Mouse (Mus musculus) kidney, embryonic 14.5 days (tissue): ENCODE measurements around the gene Nfkbiz. TPM values are rescaled to one million over a fixed set of nuclear protein-coding genes. Genes with fewer than 3 reads are reported as not detected.

ENCODE experiments used
- ATAC-seq: fragments of 200-750 bp; cut with Nextera tagmentation; 2 replicates; pipeline ENCODE4 v1.8.0; 2017; ENCODE audit warnings: moderate number of reproducible peaks, mild to moderate bottlenecking, moderate TSS enrichment, moderate library complexity; ENCODE audit not compliant: low FRiP score, low TSS enrichment
- H3K27ac ChIP-seq: fragments of 300-500 bp; sonication (generic); 2 replicates; pipeline ENCODE4 v1.5.1; 2014; ENCODE audit warnings: low read depth, mild to moderate bottlenecking, low read length, moderate library complexity, mixed read lengths
- H3K27me3 ChIP-seq: fragments of 300-500 bp; sonication (generic); 2 replicates; pipeline ENCODE4 v1.6.1; 2014; ENCODE audit warnings: mild to moderate bottlenecking, low read length; ENCODE audit not compliant: control insufficient read depth, insufficient read depth
- H3K36me3 ChIP-seq: fragments of 300-500 bp; sonication (generic); 2 replicates; pipeline ENCODE4 v1.6.1; 2014; ENCODE audit warnings: low read length, mixed read lengths; ENCODE audit not compliant: control insufficient read depth, insufficient read depth
- H3K4me1 ChIP-seq: fragments of 300-500 bp; sonication (generic); 2 replicates; pipeline ENCODE4 v1.6.1; 2014; ENCODE audit warnings: low read length, mixed read lengths; ENCODE audit not compliant: control insufficient read depth, insufficient read depth
- H3K4me2 ChIP-seq: fragments of 300-500 bp; sonication (generic); replicated peaks from 2 replicates; pipeline ENCODE4 v1.6.1; 2014; ENCODE audit warnings: low read depth, mild to moderate bottlenecking, low read length
- H3K4me3 ChIP-seq: fragments of 300-500 bp; sonication (generic); 2 replicates; pipeline ENCODE4 v1.5.1; 2014; ENCODE audit warnings: mild to moderate bottlenecking, low read length
- H3K9ac ChIP-seq: fragments of 300-500 bp; sonication (generic); 2 replicates; pipeline ENCODE4 v1.6.1; 2014; ENCODE audit warnings: low read depth, mild to moderate bottlenecking, low read length, moderate library complexity
- H3K9me3 ChIP-seq: fragments of 300-500 bp; sonication (generic); 2 replicates; pipeline ENCODE4 v1.6.1; 2016; ENCODE audit warnings: low read length; ENCODE audit not compliant: control insufficient read depth
- WGBS: fragments of 180-500 bp; shearing (Covaris S2); extraction: QIAGEN DNeasy Blood & Tissue Kit; methylation state at CpG from one replicate; pipeline ENCODE4 v1.1.7; 2014; 5-methylcytosine and 5-hydroxymethylcytosine counted together
- polyA plus RNA-seq: library from polyadenylated mRNA; unstranded; fragments of >200 nt; fragmentation: Nextera tagmentation; extraction: Ambion mirVana; gene quantifications from 2 replicates; pipeline ENCODE4 v1.2.1, GENCODE M21; 2014

Gene Nfkbiz
- polyA plus RNA-seq, 1 experiment from 2014 or later: 4.4 TPM

GRCm38 (mm10) chr16:55798845-55799244 lies 39.9 kb downstream of the Nfkbiz start:
- Histone ChIP-seq H3K27me3 (no peaks in the 10 kb centered on the region), H3K4me1 (no peaks in the 10 kb centered on the region), H3K9me3 (no peaks in the 10 kb centered on the region), H3K27ac (no peak overlapping the region), H3K4me3 (no peak overlapping the region), H3K36me3 (no peaks in the 10 kb centered on the region), H3K4me2 (no peak overlapping the region), H3K9ac (no peak overlapping the region)
- 84% methylated on average over 7 of the region's 7 CpGs for WGBS
- no peak for ATAC-seq

DNA sequence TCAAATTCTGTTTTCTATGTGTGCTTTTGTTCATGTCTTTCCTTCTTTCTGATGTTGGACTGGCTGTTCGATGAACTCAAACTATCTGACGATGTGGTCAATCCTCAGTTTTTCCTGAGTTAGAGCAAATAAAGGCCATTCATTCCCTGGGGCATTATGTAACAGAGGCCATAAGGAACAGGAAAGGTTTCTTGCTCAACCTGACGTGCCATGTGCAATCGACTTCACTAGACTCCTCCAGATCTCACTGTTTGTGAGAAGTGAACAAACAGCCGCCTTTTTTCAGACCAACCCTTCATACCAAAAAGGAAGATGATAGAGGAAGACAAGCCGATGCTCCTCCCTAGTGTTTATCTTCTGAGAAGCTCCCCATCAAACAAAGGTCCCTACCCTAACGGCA lies 48.4 kb downstream of the Nfkbiz start:
- Histone ChIP-seq H3K4me1 (no peaks in the 10 kb centered on the region), H3K27ac (no peak overlapping the region), H3K4me2 (no peak overlapping the region), H3K9me3 (no peaks in the 10 kb centered on the region), H3K36me3 (no peaks in the 10 kb centered on the region), H3K27me3 (no peaks in the 10 kb centered on the region), H3K4me3 (no peak overlapping the region), H3K9ac (no peak overlapping the region)
- no peak for ATAC-seq
- 86% methylated on average over 7 of the region's 7 CpGs for WGBS

GRCm38 (mm10) chr16:55789291-55789690 lies 49.4 kb downstream of the Nfkbiz start:
- 0% methylated on average over 1 of the region's 1 CpGs for WGBS
- Histone ChIP-seq H3K27ac (no peak overlapping the region), H3K9ac (no peak overlapping the region), H3K9me3 (no peaks in the 10 kb centered on the region), H3K36me3 (no peaks in the 10 kb centered on the region), H3K4me2 (no peak overlapping the region), H3K27me3 (no peaks in the 10 kb centered on the region), H3K4me3 (no peak overlapping the region), H3K4me1 (no peaks in the 10 kb centered on the region)
- peak; percentile 89 for ATAC-seq

DNA sequence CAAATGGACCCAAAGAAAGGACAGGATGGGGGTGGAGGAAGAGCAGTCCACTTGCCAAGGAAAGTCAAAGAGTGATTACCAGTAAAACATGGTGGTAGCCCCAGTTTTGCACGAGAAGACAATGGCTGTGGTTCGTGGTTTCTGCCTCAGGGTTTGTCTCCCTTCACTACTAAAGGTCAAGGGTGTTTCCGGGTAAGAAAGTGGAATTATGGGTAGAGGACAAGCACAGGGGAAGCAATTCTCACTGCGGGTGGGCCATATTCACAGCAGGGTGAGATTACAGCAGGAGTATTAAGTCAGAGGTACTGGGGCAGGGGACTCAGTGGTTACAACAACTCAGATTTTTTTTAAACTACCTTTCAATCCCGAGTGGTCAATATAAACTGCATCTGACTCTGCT lies 50.0 kb downstream of the Nfkbiz start:
- Histone ChIP-seq H3K9ac (no peak overlapping the region), H3K36me3 (no peaks in the 10 kb centered on the region), H3K4me1 (no peaks in the 10 kb centered on the region), H3K9me3 (no peaks in the 10 kb centered on the region), H3K4me2 (no peak overlapping the region), H3K27me3 (no peaks in the 10 kb centered on the region), H3K27ac (no peak overlapping the region), H3K4me3 (no peak overlapping the region)
- 60% methylated on average over 5 of the region's 5 CpGs for WGBS
- ATAC-seq: no peak

DNA sequence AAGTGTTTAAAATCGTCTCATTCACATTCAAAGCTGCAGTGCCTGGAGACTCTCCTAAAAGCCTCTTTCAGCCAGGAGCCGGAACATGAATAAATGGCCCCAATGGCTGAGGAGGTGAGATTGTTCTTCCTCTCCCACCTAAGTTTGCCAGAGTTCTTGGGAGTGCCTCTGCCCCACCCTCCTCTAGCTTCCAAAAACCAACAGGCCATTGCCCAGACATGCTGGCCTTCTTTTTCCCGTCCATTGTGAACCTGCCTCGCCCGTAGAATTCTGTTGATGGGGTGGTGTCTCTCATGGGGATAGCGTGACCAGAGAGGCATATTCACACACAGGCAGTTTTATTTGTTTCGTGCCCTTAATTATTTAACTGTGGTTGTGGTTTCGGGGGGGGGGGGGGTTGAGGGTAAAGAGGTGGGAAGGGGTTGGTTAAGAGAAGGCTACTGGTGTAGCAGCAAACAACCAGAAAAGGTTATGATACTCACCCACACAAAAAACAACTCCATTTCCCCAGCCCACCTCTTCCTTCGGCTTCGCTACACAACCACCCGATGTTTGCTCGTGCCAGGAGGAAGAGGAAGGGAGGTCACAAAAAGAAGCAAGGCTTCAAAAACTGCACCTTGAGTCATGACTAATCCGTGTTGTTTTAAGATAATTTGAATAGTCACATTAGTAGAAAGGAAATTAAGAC lies 51.2 kb downstream of the Nfkbiz start:
- Histone ChIP-seq H3K36me3 (no peaks in the 10 kb centered on the region), H3K4me2 (no peak overlapping the region), H3K9ac (no peak overlapping the region), H3K27ac (no peak overlapping the region), H3K4me3 (no peak overlapping the region), H3K4me1 (no peaks in the 10 kb centered on the region), H3K9me3 (no peaks in the 10 kb centered on the region), H3K27me3 (no peaks in the 10 kb centered on the region)
- no peak for ATAC-seq
- WGBS: 92% methylated on average over 13 of the region's 13 CpGs

- no peak overlapping the region for H3K4me2 ChIP-seq
- no peak overlapping the region for H3K4me3 ChIP-seq
- no peaks in the 10 kb centered on the region for H3K9me3 ChIP-seq
- no peak overlapping the region for H3K27ac ChIP-seq
- no peaks in the 10 kb centered on the region for H3K36me3 ChIP-seq
- WGBS: 79% methylated on average over 7 of the region's 7 CpGs
- H3K4me1 ChIP-seq: no peaks in the 10 kb centered on the region
- ATAC-seq: no peak
- H3K27me3 ChIP-seq: no peaks in the 10 kb centered on the region
- H3K9ac ChIP-seq: no peak overlapping the region
These were observed 54.3 kb downstream of the Nfkbiz start for GRCm38 (mm10) chr16:55784379-55784778.

DNA sequence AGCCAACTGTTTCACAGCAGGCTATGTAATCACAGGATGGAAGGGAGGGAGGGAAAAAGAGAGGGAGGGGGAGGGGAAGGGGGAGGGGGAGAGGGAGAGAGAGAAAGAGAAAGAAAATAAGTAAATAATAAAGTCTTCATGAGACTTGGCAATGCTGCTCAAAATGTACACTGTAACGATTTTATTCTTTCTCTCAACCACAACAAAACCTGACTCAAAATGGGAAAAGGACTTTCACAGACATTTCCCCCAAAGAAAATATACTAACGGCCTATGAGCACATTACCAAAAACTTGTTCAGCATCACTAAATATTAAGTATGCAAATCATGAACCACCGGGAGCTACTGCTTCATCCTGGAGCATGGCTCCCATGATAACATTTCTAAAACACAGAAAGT lies 54.8 kb downstream of the Nfkbiz start:
- Histone ChIP-seq H3K27ac (no peak overlapping the region), H3K4me3 (no peak overlapping the region), H3K9ac (no peak overlapping the region), H3K36me3 (no peaks in the 10 kb centered on the region), H3K27me3 (no peaks in the 10 kb centered on the region), H3K4me1 (no peaks in the 10 kb centered on the region), H3K9me3 (no peaks in the 10 kb centered on the region), H3K4me2 (no peak overlapping the region)
- 80% methylated on average over 3 of the region's 3 CpGs for WGBS
- no peak for ATAC-seq

GRCm38 (mm10) chr16:55782911-55783310 lies 55.8 kb downstream of the Nfkbiz start:
- no peak overlapping the region for H3K9ac ChIP-seq
- no peak overlapping the region for H3K4me3 ChIP-seq
- ATAC-seq: no peak
- H3K36me3 ChIP-seq: no peaks in the 10 kb centered on the region
- H3K4me2 ChIP-seq: no peak overlapping the region
- no peak overlapping the region for H3K27ac ChIP-seq
- H3K4me1 ChIP-seq: no peaks in the 10 kb centered on the region
- 90% methylated on average over 2 of the region's 2 CpGs for WGBS
- H3K27me3 ChIP-seq: no peaks in the 10 kb centered on the region
- no peaks in the 10 kb centered on the region for H3K9me3 ChIP-seq

- Histone ChIP-seq H3K27ac (no peak overlapping the region), H3K4me1 (no peaks in the 10 kb centered on the region), H3K36me3 (no peaks in the 10 kb centered on the region), H3K9ac (no peak overlapping the region), H3K4me3 (no peak overlapping the region), H3K9me3 (no peaks in the 10 kb centered on the region), H3K27me3 (no peaks in the 10 kb centered on the region), H3K4me2 (no peak overlapping the region)
- WGBS: 75% methylated on average over 5 of the region's 5 CpGs
- no peak for ATAC-seq
These were observed 56.9 kb downstream of the Nfkbiz start for GRCm38 (mm10) chr16:55781809-55782208.
